Mouse (Mus musculus) liver, embryonic 13.5 days (tissue): ENCODE results near the gene Clasp2. TPM values are rescaled to one million over a fixed set of nuclear protein-coding genes. Genes with fewer than 3 reads are reported as not detected.

Experiments used
- ATAC-seq: fragments of 200-750 bp; cut with Nextera tagmentation; 2 replicates; pipeline ENCODE4 v1.8.0; 2017; ENCODE audit warnings: low read depth, mild to moderate bottlenecking, moderate number of reproducible peaks, moderate library complexity
- DNase-seq: peaks from one replicate; pipeline ENCODE4 v3.0.0; 2022
- H3K27ac ChIP-seq: fragments of 300-500 bp; sonication (generic); 2 replicates; pipeline ENCODE4 v1.5.1; 2015; ENCODE audit warnings: moderate library complexity, mild to moderate bottlenecking, inconsistent platforms
- H3K27me3 ChIP-seq: fragments of 300-500 bp; sonication (generic); 2 replicates; pipeline ENCODE4 v1.6.1; 2015; ENCODE audit warnings: mild to moderate bottlenecking, inconsistent platforms
- H3K36me3 ChIP-seq: fragments of 300-500 bp; sonication (generic); 2 replicates; pipeline ENCODE4 v1.6.1; 2015; ENCODE audit warnings: mild to moderate bottlenecking, inconsistent platforms
- H3K4me1 ChIP-seq: fragments of 300-500 bp; sonication (generic); replicated peaks from 2 replicates; pipeline ENCODE4 v1.6.1; 2015; ENCODE audit warnings: inconsistent platforms
- H3K4me2 ChIP-seq: fragments of 300-500 bp; sonication (generic); 2 replicates; pipeline ENCODE4 v1.6.1; 2015; ENCODE audit warnings: inconsistent platforms, mild to moderate bottlenecking, moderate library complexity
- H3K4me3 ChIP-seq: fragments of 300-500 bp; sonication (generic); replicated peaks from 2 replicates; pipeline ENCODE4 v1.5.1; 2015; ENCODE audit warnings: mild to moderate bottlenecking, inconsistent platforms
- H3K9ac ChIP-seq: fragments of 300-500 bp; sonication (generic); 2 replicates; pipeline ENCODE4 v1.6.1; 2015; ENCODE audit warnings: mild to moderate bottlenecking, inconsistent platforms
- H3K9me3 ChIP-seq: fragments of 300-500 bp; sonication (generic); replicated peaks from 2 replicates; pipeline ENCODE4 v1.6.1; 2016; ENCODE audit warnings: inconsistent platforms
- WGBS: fragments of 180-500 bp; shearing (Covaris S2); methylation state at CpG from one replicate; pipeline ENCODE4 v1.1.7; 2015; ENCODE audit not compliant: insufficient replicate concordance; 5-methylcytosine and 5-hydroxymethylcytosine counted together
- polyA plus RNA-seq: library from polyadenylated mRNA; unstranded; fragments of >200 nt; fragmentation: Nextera tagmentation; extraction: Ambion mirVana; gene quantifications from 2 replicates; pipeline ENCODE4 v1.2.1, GENCODE M21; 2015

Clasp2 gene
- polyA plus RNA-seq, 1 experiment from 2014 or later: 11.7 TPM

GRCm38 (mm10) chr9:113793966-113794365 is 52.7 kb downstream of the Clasp2 start:
- no peak overlapping the region for H3K4me2 ChIP-seq
- H3K4me3 ChIP-seq: no peak overlapping the region
- DNase-seq (no peak), ATAC-seq (no peak)
- no peaks in the 10 kb centered on the region for H3K36me3 ChIP-seq
- no peak overlapping the region for H3K9ac ChIP-seq
- H3K27ac ChIP-seq: no peak overlapping the region
- H3K27me3 ChIP-seq: no peaks in the 10 kb centered on the region
- no peaks in the 10 kb centered on the region for H3K9me3 ChIP-seq
- H3K4me1 ChIP-seq: peaks cover 24% of the 10 kb centered on the region
- WGBS: 68% methylated on average over 2 of the region's 2 CpGs

- no peak overlapping the region for H3K4me3 ChIP-seq
- DNase-seq: no peak
- H3K9me3 ChIP-seq: no peaks in the 10 kb centered on the region
- no peak overlapping the region for H3K4me2 ChIP-seq
- H3K27ac ChIP-seq: no peak overlapping the region
- WGBS: 76% methylated on average over 5 of the region's 5 CpGs
- no peak for ATAC-seq
- no peaks in the 10 kb centered on the region for H3K36me3 ChIP-seq
- no peaks in the 10 kb centered on the region for H3K27me3 ChIP-seq
- no peak overlapping the region for H3K9ac ChIP-seq
- peaks cover 37% of the 10 kb centered on the region for H3K4me1 ChIP-seq
Measured at GRCm38 (mm10) chr9:113797206-113797605, 55.9 kb downstream of the Clasp2 start.

DNA sequence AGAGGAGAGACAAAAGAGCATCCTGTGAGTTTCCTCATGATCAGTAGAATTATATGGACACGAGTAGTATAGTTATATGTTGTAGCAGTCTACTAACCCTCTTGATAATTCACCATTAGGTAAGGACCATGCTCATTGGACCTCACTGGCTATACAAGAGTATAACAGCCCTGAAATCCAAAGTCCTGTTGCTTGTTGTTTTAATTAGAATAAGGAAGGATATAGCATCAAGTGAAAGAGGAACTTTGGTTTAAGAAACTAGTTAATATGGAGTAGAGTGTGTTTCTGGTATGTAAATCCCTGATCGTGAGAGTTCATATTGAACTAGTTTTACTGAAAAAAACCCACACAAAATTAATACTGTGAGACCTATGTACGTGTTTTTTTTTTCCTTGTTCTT is 59.4 kb downstream of the Clasp2 start:
- no peak overlapping the region for H3K4me2 ChIP-seq
- H3K27ac ChIP-seq: no peak overlapping the region
- H3K4me1 ChIP-seq: peaks cover 28% of the 10 kb centered on the region
- H3K4me3 ChIP-seq: no peak overlapping the region
- H3K9me3 ChIP-seq: no peaks in the 10 kb centered on the region
- H3K27me3 ChIP-seq: no peaks in the 10 kb centered on the region
- WGBS: 66% methylated on average over 3 of the region's 3 CpGs
- ATAC-seq (no peak), DNase-seq (no peak)
- no peaks in the 10 kb centered on the region for H3K36me3 ChIP-seq
- H3K9ac ChIP-seq: no peak overlapping the region

GRCm38 (mm10) chr9:113802734-113803133 is 61.5 kb downstream of the Clasp2 start:
- Histone ChIP-seq H3K27ac (no peak overlapping the region), H3K4me3 (no peak overlapping the region)

DNA sequence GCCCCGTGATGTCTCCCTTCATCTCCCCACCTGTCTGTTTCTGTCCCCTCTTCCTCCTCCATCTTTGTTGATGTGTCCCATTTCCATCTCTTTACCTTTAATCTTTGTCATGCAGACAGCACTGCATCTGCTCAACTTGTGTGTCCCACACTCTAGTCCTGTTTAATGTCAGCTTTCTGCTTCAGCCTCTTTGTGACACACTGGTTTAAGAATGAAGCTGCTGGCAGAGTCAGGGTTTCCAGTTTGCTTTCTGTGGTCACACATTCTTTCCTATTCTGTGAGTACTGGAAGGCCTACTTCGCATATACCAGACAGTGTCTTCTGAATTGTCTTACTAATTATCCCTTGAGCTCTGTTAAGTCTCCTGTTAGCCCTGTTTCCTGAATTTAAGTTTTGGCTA is 62.5 kb downstream of the Clasp2 start:
- Histone ChIP-seq H3K27me3 (no peaks in the 10 kb centered on the region), H3K36me3 (peaks cover 4% of the 10 kb centered on the region; the same call in 1 of the 2 replicates), H3K27ac (no peak overlapping the region), H3K4me1 (peaks cover 25% of the 10 kb centered on the region), H3K4me3 (no peak overlapping the region), H3K9ac (no peak overlapping the region), H3K9me3 (no peaks in the 10 kb centered on the region), H3K4me2 (no peak overlapping the region)
- ATAC-seq: no peak
- DNase-seq: no peak
- WGBS: 74% methylated on average over 2 of the region's 2 CpGs

More at GRCm38 (mm10) chr9:113802734-113803133, 61.5 kb downstream of the Clasp2 start:
- ATAC-seq: no peak
- Histone ChIP-seq H3K9me3 (no peaks in the 10 kb centered on the region), H3K4me1 (peaks cover 25% of the 10 kb centered on the region), H3K36me3 (peaks cover 4% of the 10 kb centered on the region; the same call in 1 of the 2 replicates), H3K27me3 (no peaks in the 10 kb centered on the region), H3K4me2 (no peak overlapping the region), H3K9ac (no peak overlapping the region)
- DNase-seq: no peak
- WGBS: 65% methylated on average over 3 of the region's 3 CpGs

DNA sequence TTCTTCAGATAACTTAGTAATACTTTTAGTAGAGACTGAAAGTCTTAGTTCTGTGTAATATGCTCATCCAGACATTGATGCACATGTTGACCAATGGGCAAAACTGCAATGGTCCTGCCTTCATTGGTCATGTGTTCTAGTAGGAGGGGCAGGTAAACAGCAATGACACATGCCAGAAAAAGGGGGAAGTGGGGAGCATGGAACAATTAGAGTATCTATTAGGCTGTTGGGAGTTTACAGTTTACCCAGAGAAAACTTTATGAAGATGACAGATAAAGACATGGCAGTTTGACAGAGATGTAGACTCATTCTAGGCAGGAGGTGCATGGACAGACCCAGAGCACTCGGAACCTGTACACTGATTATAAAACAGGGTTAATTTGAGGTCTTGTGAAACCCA is 64.1 kb downstream of the Clasp2 start:
- H3K9ac ChIP-seq: no peak overlapping the region
- no peak overlapping the region for H3K27ac ChIP-seq
- peaks cover 28% of the 10 kb centered on the region for H3K4me1 ChIP-seq
- DNase-seq: no peak
- ATAC-seq: 0 out of 2 replicates have a peak, but pooled peaks have one; percentile 36
- H3K27me3 ChIP-seq: no peaks in the 10 kb centered on the region
- H3K4me3 ChIP-seq: no peak overlapping the region
- H3K4me2 ChIP-seq: no peak overlapping the region
- H3K9me3 ChIP-seq: no peaks in the 10 kb centered on the region
- peaks cover 4% of the 10 kb centered on the region; the same call in 1 of the 2 replicates for H3K36me3 ChIP-seq
- 65% methylated on average over 1 of the region's 1 CpGs for WGBS

DNA sequence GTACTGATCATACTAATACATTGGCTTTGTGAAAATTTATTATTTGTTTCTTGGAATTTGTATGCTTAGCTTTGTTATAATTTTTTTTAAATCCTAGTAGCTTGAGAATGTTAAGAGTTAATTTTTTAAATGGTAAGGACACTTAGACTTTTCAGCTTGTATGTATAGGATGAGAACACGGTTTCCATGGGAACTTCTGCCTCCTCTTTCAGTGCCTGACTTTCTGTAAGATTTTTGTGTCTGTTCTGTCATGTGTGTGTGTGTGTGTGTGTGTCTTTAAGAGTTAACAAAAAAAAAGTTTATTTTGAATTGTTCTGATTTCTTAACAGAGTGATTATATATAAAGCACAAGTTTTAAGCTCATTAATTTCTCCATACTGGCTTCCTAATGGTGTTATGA is 70.1 kb downstream of the Clasp2 start:
- 69% methylated on average over 1 of the region's 1 CpGs for WGBS
- H3K9me3 ChIP-seq: no peaks in the 10 kb centered on the region
- H3K4me1 ChIP-seq: peaks cover 16% of the 10 kb centered on the region
- H3K36me3 ChIP-seq: peaks cover 8% of the 10 kb centered on the region
- no peak overlapping the region for H3K4me3 ChIP-seq
- H3K27ac ChIP-seq: no peak overlapping the region
- no peak for ATAC-seq
- no peaks in the 10 kb centered on the region for H3K27me3 ChIP-seq
- H3K9ac ChIP-seq: no peak overlapping the region
- no peak overlapping the region for H3K4me2 ChIP-seq
- no peak for DNase-seq

GRCm38 (mm10) chr9:113811957-113812670 is 70.8 kb downstream of the Clasp2 start:
- DNase-seq (no peak), ATAC-seq (peak; percentile 62)
- WGBS: 47% methylated on average over 9 of the region's 9 CpGs
- Histone ChIP-seq H3K27me3 (no peaks in the 10 kb centered on the region), H3K36me3 (peaks cover 5% of the 10 kb centered on the region; the same call in 1 of the 2 replicates), H3K9me3 (no peaks in the 10 kb centered on the region), H3K4me1 (peaks cover 16% of the 10 kb centered on the region), H3K4me2 (peak overlapping the region; percentile 49), H3K27ac (peak overlapping the region; percentile 41; the same call in 1 of the 2 replicates), H3K4me3 (peak overlapping the region; percentile 27), H3K9ac (no peak overlapping the region)

DNA sequence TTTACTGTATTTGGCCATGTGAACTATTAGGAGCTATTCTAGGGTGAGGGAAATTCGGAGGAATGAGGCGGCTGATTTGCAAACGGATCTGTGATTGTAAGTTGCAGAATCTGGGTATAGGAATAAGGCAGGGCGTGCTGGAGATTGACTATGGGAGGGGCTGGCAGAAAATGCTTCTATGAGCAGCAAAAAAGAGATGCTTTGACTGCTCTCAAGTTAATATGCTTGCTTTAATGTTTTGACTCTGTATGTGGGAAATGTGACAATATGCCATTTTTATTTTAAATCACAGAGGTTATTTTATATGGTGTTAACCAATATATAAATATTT is 71.4 kb downstream of the Clasp2 start:
- no peak for ATAC-seq
- 68% methylated on average over 4 of the region's 4 CpGs for WGBS

GRCm38 (mm10) chr9:113813086-113813485 is 71.8 kb downstream of the Clasp2 start:
- Histone ChIP-seq H3K4me3 (no peak overlapping the region), H3K27ac (no peak overlapping the region), H3K4me2 (no peak overlapping the region), H3K4me1 (peaks cover 16% of the 10 kb centered on the region), H3K9me3 (no peaks in the 10 kb centered on the region), H3K27me3 (no peaks in the 10 kb centered on the region), H3K36me3 (peaks cover 5% of the 10 kb centered on the region; the same call in 1 of the 2 replicates), H3K9ac (no peak overlapping the region)
- DNase-seq (no peak), ATAC-seq (no peak)
- WGBS: 80% methylated on average over 5 of the region's 5 CpGs

More for the DNA sequence above, 71.4 kb downstream of the Clasp2 start:
- Histone ChIP-seq H3K36me3 (peaks cover 5% of the 10 kb centered on the region; the same call in 1 of the 2 replicates), H3K27me3 (no peaks in the 10 kb centered on the region), H3K4me3 (0 out of 2 replicates have a peak overlapping the region, but pooled peaks have one; percentile 27), H3K9me3 (no peaks in the 10 kb centered on the region), H3K4me1 (peaks cover 16% of the 10 kb centered on the region), H3K27ac (no peak overlapping the region), H3K4me2 (peak overlapping the region; percentile 49), H3K9ac (no peak overlapping the region)
- no peak for DNase-seq

GRCm38 (mm10) chr9:113815836-113816235 is 74.6 kb downstream of the Clasp2 start:
- Histone ChIP-seq H3K9me3 (no peaks in the 10 kb centered on the region), H3K4me2 (no peak overlapping the region), H3K27ac (no peak overlapping the region), H3K9ac (no peak overlapping the region), H3K4me3 (no peak overlapping the region), H3K4me1 (peaks cover 12% of the 10 kb centered on the region), H3K27me3 (no peaks in the 10 kb centered on the region), H3K36me3 (peaks cover 5% of the 10 kb centered on the region; the same call in 1 of the 2 replicates)
- no peak for DNase-seq
- ATAC-seq: no peak
- 73% methylated on average over 2 of the region's 2 CpGs for WGBS

GRCm38 (mm10) chr9:113822150-113822549 is 80.9 kb downstream of the Clasp2 start:
- no peak for DNase-seq
- Histone ChIP-seq H3K27me3 (no peaks in the 10 kb centered on the region), H3K27ac (no peak overlapping the region), H3K4me1 (peaks cover 8% of the 10 kb centered on the region; the same call in 1 of the 2 replicates), H3K4me2 (no peak overlapping the region), H3K9me3 (no peaks in the 10 kb centered on the region), H3K4me3 (no peak overlapping the region), H3K9ac (no peak overlapping the region), H3K36me3 (no peaks in the 10 kb centered on the region)
- WGBS: 61% methylated on average over 1 of the region's 1 CpGs
- ATAC-seq: no peak
